Mouse (Mus musculus) cerebellum, adult 2 months (tissue): ENCODE results near the gene Lypd1.

Experiments
- CTCF ChIP-seq: fragments of 200-500 bp; IDR thresholded peaks from 2 replicates; pipeline ENCODE4 v1.5.1; 2011; ENCODE audit warnings: low read depth, mild to moderate bottlenecking, control low read depth, low read length, moderate library complexity, borderline replicate concordance; ENCODE audit not compliant: insufficient read depth
- POLR2A ChIP-seq: fragments of 200-500 bp; IDR thresholded peaks from 2 replicates; pipeline ENCODE4 v1.6.1; 2011; ENCODE audit warnings: low read length, control low read depth, borderline replicate concordance; ENCODE audit not compliant: insufficient read depth

DNA sequence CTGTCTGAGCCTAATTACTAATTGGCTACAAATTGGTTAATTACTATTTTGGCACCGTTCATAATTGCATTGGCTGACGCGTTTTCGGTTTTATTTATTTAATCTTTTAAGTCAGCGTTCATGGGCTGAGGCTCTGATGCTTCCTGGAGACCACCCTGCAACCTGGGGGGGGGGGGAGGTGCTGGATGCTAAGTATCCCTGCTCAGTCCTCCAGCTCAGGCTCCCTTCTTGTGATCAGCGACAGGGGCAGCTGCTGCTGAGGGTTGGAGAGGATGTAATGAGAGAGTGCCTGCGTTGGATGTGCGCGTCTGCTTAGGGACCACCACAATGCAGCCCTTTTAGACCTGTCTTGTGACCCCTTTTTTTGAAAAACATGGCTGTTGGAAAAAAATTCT lies 2.0 kb downstream of the Lypd1 start:
- no peak for TF ChIP-seq CTCF
- TF ChIP-seq POLR2A, result no peak
